Mouse (Mus musculus) frontal cortex, postnatal 10 days (tissue): ENCODE data around the gene Dgkg.

Experiments
- DNase-seq, 2 experiments: peaks; one replicate each; pipeline ENCODE4 v3.0.0; 2022; ENCODE audit warnings: low spot score in 2 of 2, mixed read lengths in 1 of 2

Gene Dgkg

DNA sequence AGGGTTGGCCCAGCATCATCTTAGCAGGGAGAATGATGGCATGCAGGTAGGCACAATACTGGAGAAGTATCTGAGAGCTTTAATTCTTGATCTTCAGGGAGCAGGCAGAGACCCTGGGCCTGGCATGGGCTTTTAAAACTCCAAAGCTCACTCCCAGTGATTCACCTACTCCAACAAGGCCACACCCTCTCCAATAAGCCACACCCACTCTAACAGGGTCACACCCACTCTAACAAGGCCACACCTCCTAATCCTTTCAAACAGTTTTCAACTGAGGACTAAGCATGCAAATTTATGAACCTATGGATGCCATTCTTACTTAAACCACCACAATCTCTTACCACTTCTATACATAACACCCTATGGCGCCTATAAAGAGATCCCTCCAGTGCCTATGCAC lies 11.8 kb downstream of the Dgkg start:
- DNase-seq: no peak

DNA sequence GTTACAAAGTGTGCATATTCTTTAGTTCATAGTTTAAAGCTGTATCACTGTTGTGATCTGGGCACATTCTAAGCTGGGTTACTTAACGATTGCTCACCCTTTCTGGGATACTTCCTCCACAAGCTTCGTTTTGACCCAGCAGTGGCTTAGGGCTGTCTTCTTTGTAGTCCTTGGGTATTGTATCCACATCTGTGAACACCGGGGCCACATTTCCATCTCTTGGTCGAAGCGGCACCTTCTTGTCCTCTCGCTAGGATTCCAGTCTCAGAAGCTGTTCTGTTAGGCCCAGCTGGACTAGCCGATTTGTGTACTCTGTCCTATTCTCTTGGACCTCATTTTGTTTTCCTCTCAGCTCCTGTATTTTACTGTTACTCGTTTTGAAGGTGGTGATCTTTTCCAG lies 13.6 kb downstream of the Dgkg start:
- DNase-seq: no peak

DNA sequence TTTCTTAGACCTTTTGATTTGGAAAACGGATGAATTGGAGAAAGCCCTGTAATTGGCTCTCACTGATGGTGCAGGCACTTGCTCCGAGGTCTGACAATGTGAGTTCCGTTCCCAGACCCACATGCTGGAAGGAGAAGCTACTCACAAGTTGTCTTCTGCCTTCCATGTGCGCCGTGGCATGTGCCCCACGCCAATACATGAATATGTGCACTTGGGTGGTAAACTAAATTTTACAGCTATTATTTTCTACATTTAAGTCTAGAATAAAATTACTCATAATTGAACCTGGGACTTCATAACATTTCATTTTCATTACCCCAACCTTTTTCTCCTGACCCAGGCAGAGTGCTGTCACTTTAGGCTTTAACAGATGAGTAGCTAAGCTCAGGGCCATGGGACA lies 14.1 kb downstream of the Dgkg start:
- DNase-seq: no peak

DNA sequence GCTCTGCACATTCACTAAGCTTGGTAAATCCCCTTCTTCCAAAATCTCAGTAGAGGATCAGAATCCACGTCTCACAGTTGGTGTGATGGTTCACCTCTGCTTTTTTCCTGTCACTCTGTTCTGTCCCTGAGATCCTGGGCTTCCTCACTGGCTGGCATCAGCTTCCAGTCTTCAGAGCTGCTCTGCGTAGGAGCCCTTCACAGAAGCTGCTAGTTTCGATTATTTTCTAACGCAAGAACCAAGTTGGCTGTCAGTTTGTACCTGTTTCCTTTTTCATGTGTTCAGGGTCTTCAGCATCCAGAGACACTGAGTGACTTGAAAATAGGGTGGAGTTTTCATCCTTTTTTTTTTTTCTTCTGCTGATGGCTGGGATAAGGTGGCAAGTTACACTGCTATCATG lies 15.0 kb downstream of the Dgkg start:
- no peak for DNase-seq

DNA sequence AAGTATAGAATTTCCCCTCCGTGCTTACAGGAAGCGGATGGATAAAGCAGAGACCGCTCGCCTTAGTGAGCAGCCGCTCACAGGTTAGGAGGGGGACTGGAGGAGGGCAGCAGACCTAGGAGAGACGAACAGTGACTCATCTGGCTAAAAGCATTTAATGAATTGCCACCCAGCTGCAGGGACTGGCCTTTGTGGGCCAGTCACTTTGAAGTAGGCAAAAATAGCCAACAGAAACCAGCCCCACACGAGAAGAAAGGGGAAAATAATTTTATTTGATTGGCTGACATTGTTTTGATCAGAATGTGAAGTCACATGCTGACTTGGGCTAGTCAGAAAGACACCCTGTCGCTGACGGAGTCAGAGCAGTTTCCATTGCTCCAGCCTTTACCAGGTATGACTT lies 15.4 kb downstream of the Dgkg start:
- DNase-seq: no peak

DNA sequence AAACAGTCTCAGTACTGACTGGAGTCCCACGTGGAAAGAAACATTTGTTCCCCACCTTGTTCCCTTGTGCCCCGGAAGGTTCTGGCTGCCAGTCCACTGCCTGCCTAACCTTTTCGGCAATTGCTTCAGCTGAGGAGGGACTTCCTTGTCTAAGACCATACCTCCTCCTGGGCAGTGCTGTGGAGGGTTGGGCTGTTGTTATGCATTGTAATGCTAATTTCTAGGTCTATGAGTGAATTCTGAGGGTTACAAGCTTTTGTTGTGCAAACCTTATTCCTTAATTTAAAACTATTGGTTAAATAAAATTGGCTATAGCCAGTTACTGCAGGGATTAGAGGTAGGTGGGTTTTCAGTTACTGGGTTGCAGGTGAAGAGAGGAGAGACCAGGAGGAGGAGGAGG lies 19.7 kb downstream of the Dgkg start:
- no peak for DNase-seq

DNA sequence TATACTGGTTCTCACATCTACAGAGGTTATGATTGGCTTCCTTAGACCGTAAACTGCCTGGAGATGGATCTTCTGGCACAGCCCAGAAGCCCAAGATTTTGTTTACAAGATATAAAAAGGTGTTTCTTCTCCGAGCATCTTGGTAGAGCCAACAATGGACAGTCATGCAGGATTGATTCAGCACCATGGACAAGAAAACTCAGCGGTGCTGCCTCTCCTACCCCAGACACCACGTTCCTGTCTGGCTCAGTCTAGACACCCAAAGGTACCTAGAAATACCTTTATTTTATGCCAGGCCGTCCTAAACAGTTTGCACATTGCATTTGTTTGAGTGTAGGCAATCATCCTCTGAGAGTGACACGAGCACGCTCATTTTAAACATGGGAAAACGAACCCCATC lies 21.3 kb downstream of the Dgkg start:
- no peak for DNase-seq

DNA sequence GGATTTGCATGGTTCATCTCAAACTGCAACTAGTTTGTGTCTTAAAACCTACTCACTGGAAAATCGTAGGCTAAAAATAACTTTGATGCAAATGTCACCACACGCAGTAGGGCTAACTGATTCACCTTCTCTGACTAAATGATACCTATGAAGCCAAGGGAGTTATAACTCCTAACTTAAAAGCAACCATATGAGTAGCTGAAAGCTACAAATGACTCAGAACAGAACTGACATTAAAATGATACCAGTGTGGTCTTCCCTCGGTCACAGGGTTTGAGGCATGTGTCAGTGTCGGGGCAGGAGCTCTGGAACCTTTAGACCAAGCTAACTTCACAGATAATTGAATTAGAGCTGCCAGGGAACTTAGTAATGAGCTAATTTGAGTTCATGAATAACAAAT lies 24.0 kb downstream of the Dgkg start:
- DNase-seq: no peak

DNA sequence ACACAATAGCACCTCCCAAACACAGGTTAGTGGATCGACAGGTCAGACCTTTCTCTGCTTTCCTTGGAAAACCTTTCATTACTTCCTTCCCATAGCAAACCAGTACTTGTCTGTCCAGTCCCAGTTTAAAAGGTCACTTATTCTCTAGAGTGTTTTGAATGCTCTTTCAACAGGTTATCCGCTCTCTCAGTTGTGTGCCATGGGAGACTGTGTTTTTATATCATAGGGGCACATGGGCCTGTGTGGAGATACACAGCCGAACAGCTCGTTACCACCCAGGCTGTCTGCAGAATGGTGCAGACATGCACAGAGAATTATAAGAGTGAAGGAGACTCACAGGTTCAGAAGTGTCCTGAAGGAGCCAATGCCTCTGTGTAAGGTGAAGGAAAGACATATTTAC lies 26.7 kb downstream of the Dgkg start:
- no peak for DNase-seq

DNA sequence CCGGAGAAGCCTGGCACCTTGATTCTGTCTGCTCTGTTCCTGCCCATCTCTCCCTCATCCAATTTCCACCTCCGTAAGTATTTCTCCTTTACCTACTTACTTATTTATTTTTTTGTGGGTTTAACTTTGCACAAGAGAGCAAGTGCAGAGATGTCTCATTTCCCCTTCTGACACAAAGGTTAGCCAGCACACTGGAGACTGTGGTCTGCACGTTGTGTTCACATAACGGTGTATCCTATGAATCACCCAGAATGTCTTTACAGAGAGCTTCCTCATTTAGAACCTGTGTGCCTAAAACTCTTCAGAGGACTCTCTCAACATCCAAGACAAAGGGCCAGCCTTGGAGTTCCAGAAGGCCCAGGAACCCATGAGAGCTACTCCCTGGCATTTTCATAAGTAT lies 27.1 kb downstream of the Dgkg start:
- no peak for DNase-seq

DNA sequence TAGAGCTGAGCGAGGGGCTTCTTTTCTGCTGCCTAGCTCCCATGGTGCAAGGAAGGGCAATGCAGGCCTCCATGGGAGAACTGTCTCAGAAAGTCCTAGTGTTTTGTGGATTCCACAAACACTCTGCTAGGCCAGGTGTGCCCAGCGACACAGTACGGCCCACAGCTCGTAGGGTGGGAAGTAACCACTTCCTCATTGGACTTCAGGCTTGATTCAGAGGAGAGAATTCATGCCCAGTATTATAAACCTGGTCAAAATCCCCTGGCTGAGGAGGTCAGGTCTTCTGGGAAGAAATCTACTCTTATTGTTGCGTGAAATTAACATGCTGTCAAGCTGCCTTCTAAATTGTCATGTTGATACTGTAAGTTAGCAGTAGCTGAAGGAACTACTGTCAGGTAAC lies 31.0 kb downstream of the Dgkg start:
- no peak for DNase-seq

DNA sequence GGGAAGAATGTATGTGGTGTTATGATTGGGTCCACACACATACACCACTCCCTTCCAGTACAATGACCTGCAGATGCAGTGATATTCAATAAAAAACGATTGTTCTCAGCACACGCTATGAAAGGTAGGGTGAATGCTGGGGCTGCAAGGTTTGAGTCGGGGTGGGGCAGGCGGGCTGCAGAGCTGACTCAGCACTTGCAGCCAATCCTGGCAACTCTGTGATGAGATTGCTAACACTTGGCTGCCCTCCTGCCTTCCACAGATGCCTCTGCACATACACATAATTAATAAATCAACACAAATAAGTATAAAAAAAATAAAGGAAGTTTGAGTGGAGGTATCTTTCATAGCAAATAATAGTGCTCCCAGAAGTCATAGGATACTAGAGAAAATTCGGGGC lies 31.6 kb downstream of the Dgkg start:
- DNase-seq: no peak

DNA sequence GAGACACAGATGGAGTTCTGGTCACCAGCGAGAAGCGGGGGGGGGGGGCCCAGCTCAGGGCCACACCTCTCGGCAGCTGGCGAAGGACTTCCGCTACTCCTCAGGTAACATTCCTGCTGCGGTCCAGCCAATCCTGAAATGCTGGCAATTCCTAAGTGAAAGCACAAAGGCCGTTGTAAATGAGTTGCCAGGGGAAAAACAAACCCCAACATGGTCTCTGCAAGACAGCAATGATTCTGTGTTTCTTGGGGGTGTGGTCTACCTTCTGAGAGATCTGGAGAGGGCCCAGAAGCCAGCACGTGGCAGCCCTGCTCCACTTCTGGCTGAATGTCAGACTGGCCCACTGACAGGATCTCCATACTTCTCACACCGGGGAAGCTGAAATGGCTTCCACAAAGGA lies 34.7 kb downstream of the Dgkg start:
- DNase-seq: no peak

DNA sequence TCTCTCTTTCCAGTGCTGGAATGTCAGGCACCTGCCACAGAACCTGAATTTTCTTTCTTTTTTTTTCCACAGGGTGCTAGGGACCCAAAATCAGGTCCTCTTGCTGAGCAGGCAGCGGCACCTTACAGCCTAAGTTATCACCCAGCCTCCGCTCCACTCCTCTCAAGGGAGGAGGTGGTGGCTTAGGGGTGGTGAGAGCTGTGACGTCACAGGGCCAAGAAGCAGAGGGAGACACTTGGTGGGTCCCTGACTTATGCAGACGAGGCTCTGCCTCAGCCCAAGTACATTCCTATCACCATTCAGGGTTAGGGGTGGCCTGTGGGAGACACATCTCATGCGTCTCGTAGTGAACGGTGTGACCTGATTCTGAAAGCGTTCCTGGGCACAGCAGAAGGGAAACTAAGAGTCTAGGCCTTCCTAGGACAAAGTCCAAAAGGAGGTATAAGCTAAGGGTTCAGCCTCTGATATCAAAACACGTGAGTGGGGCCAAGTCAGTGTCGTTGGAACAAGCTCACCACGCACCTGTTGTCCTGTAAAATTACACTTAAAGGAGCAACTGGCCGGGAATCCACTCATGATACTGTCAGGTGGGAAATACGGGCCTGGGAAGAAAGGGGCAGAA lies 35.6 kb downstream of the Dgkg start:
- no peak for DNase-seq

DNA sequence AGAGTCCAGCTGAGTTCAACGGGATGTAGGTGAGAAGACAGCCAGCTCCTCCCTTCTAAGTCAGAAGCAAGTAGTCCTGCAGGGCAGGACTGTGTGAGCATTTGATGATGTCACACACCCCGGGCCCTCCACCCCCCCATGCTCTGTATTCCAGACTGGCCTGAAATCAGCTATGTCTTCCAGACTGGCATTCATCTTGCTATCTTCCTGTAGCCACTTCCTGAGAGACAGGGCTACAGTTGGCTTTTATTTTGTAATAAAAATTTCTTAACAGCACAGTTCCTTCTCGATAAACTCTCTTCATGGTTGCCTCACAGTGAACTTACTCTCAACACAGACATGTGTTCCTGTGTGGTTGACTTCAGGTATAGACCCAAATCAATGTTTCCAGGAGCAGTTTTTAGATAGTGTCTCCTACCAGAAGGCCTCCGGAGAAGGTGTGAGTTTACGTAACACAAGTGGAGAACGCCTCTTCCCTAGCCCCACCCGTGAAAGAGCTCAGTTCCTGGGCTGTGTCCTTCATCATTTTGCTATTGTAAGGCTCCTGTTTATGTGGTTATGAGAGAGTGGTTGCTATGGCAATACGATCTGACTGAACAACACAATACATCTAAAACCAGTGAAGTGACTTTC lies 38.5 kb downstream of the Dgkg start:
- no peak for DNase-seq

DNA sequence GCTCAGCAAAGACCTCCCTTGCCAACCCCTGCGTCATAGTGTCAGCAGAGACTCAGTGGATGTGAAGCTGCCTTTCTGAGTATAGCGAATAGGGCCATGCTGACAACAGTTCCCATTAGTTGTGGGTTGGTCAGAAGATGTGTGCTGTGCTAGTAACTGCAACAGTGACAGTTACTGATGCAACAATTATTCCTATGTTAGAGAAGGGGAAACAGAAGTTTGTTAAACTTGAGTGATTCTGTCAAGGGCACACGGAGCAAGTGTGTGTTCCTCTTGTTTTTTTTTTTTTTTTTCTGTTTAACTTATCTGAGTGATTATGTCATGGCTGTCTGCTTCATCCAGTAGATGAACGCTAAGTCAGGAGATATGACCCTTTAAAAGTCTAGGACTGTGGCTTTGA lies 41.2 kb downstream of the Dgkg start:
- no peak for DNase-seq

DNA sequence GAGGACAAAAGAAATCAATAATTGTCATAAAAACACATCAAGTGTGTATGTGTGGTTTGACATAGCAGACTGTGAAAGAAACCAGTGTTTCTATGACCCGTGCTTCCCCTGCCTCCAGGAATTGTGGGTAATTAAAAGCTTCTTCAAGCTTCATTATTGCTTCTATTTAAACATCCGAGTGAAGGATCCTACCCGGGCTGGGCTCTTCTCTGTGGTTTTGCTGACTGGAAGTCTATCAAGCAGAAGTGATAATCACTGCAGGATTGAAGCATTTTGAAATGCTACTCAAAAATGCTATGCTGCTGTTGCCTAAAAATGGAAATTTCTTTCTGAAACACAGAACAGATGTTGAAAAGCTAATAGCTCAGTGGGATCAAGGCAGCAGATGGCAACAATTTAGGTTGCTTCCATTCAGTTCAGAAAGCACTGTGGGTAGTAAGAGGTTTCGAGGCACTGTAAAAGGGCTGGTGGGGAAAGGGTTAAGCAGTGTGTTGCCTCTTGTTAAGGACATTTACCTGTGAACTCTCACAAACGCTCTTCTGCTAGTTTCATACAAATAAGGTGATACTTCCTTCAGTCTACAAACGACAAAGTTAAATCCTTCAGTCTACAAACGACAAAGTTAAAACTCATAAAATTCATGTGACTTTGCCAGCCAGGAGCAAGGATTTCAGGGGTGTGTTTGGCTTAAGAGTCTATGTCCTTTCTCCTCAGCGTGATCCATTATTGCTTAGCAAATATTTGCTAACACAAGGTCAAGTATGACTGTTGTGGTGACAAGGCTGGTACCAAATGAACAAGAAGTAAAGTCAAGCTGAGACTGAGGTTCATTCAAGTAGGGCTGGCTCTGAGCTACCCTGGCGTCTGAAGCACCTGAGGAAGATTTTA lies 43.6 kb downstream of the Dgkg start:
- DNase-seq: no peak

DNA sequence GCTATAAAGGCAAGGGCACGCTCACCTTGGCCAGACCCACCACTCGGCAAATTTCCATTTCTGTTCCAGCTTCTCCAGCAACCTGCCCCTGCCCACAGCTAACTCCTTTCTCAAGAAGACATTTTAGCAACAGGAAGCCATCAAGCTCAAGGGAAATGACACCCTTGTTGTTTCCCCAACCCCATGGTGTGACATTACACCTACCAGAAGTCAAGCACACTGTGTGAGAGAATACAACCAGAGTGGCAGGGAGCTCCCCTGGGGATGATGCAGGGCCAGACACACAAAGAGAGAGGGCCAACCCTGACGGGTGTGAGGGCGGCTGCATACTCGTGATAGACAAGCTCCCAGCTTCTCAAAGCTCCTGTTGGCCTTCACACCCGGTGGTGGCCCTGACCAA lies 49.0 kb downstream of the Dgkg start:
- no peak for DNase-seq

DNA sequence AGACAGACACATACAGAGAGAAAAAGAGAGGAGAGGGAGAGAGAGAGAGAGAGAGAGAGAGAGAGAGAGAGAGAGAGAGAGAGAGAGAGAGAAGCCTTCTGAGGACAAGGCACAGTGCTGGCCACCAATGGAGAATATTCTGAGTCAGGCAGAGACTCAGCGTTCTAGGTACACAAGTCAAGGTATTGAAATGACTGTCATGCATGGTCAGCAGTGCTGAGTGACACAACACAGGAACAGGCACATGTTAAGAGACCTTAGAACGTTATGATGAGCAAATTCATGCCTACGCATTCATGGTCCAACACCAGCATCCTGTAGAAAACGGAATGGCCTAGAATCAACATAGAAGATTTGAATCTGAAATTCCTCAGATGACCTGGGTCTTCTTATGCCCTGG lies 50.0 kb downstream of the Dgkg start:
- DNase-seq: no peak

DNA sequence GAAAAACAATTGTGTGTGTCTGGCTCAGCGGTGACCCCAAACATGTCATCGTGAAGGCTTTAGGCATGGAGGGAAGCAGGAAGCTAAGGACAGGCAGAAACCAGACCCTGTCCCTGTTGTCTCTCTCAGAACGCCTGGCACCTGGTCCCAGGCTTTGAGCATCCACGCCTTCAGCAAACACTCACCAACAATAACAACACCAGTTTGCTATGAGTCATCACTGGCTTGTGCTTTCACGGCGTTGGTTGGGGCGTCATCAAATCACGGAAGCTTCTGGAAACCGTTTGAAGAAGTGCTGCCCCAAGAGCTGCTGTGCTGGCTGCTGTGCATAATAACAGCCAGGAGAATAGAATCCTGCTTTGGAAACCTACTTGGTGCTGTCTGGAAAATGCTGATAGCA lies 54.6 kb downstream of the Dgkg start:
- DNase-seq: no peak

DNA sequence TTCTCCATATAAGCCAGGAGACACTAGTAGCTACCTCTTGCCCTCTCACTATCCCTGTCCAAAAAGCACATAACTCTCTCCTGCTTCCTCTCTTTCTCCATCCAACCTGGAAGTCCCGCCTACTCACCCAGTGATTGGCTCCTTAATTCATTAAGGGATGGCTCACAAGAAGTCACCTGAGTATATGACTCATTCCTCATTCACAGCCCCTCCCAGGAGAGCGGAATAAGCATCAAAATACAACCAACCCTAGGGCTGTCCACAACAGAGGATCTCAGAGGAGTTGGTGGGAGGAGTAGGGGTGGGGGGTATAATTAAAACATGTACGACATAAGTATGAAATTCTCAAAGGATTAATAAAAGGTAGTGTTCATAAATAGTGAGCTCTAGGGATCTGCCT lies 55.3 kb downstream of the Dgkg start:
- DNase-seq: no peak

DNA sequence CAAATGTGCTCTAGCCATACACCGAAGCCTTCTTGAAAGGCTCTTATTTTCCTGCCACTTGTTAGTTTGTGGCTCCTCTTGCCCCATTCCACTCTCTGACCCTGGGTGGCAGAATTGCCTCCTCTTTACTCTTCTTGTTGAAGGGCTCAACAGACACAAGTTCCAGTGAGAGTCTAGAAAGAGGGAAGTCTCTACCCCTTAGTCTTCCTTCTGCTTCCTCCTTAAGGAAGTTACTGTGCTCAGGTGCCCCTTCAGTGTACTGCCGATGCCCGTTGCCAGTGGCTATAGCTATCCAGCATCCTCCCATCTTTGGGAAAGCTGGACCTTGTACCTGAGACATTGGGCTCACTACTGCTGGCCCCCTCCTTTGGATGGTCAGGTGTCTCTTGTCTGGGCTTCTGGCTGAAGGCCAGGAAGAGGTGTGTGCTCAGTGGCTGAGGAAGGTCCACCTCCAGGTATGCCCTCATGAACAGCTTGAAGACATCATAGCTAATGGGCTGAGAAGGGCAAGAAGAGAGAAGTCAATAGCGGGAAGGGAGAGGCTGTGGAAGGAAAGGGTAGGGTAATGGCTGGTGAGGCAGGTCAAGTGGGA lies 56.8 kb downstream of the Dgkg start:
- no peak for DNase-seq

DNA sequence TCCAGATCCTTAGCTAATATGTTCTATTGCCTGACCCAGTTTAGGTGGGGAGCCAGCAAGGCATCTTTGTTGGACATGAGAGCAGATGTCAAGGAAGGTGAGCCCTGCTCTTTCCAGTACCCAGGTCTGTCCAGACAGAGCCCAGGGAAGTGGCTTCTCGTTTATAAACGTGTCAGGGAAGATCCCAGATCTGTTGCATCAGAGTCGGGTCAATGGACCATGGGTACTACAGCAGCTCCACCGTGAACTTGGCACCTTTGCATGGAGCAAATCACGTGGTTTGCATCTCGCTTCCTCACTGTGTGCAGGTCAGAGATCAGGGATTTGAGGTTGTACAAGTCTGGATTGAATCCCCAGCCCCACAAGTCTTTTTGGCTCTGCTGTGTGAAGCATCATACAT lies 58.3 kb downstream of the Dgkg start:
- no peak for DNase-seq
